Mouse (Mus musculus): Measurements from ENCODE around the gene Lsm6. TPM values are rescaled to one million over a fixed set of nuclear protein-coding genes. Genes with fewer than 3 reads are reported as not detected.

Lsm6 gene
- polyA plus RNA-seq, 1 experiment from 2014 or later, result 217 TPM

Other genes with a start within 250 kb of the Lsm6 start
- 8.4 and 9.9 TPM in 2 replicates for gene Zfp827, start 207.3 kb upstream of the Lsm6 start, polyA plus RNA-seq (2015; fragmentation: Nextera tagmentation; extraction: Ambion mirVana)